Mouse (Mus musculus): ENCODE results near the gene Snx20. TPM values are rescaled to one million over a fixed set of nuclear protein-coding genes. Genes with fewer than 3 reads are reported as not detected.

Snx20 gene
- total RNA-seq, 4 experiments from 2014 or later: 0.21 to 0.52 TPM; not detected in 2

DNA sequence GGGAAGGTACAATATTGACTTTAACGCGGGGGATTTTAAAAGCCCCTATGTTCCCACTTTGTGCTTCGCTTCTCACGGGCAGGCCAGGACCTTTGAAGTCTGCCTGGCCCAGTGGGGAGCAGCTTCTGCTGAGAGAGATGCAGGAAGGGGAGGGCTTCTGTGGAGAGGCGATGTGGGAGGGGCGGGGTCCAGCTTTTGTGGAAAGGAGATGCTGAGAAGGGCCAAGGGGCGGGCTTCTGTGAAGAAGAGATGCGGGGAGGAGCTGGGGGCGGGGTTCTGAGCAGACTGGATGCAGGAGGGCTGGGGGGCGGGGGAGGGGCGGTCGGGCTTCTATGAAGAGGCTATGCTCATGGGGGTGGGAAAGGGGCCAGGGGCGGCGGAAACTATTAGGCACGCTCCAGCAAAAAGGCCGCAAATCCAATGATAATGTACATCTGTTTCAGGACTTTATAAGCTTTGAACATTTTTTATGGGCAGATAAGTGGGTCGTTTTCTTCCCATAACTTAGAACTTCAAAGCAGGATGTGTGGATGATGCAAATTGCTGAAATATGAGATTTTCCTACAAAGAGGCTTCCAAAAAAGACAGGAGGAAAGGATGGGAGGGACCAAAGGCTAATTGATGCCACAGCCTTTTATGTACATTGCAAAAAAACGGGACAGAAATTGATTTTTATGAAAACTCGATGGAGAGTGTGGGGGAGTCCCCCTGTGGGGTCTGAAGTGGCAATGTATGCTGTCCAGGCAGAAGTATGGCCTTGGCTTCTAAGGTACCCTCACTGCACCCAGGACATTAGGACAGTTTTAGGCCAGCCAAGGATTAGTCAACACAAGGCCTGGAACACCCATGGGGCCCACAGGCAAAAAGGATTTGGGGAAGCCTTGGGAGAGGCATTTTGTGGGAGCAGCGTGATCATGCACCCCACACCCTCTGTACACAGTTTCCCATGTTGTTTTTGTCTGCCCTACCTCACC is 31.6 kb downstream of the Snx20 start:
- DNase-seq (ENCODE audit: low spot score in 2 of 2): peak in 1 of 2 experiments; percentile 32

DNA sequence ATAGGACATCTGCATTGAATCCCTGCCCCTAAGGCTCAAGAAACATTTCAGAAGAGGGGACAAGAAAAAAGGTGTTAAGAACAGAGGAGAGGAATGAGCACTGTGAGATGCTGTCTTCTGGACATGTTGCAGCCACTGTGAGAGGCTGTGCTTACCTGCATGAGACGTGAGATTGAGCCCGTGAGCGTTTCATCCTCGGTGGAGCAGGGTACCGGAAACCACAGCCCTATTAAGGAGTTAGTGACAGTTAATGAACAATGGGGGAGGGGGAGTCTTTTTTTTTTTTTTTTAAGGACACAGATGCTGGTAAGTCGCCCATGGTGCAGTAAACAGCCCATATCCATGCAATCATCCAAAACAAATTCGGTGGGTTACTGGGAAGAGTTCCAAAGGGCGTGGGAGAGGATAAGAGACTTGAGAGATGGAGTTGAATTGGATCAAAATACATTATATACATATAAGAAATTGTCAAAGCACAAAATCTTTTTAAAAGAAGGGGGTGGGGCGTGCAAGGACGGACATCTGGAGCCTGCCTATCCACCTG is 32.4 kb downstream of the Snx20 start:
- DNase-seq (ENCODE audit: low spot score in 2 of 2): no peak

DNA sequence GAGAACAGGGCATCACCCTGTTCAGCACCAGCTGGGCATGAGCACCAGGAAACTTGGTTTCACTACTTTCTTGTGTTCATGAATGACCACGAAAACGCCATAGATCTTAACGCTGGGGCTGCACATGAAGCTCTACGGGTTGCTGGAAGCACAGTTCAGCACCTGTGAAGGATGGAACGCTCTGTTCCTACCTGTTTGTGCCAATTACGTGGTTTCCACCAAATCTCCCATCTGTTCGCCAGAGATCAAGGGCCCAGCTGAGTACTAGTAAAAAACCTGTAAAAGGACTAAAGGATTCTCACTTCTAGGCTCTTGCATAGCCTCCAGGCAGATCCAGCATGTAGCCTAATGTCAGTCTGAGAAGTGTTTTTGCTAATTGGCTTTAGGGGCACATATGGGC is 36.4 kb downstream of the Snx20 start:
- DNase-seq (ENCODE audit: low spot score in 2 of 2): no peak

DNA sequence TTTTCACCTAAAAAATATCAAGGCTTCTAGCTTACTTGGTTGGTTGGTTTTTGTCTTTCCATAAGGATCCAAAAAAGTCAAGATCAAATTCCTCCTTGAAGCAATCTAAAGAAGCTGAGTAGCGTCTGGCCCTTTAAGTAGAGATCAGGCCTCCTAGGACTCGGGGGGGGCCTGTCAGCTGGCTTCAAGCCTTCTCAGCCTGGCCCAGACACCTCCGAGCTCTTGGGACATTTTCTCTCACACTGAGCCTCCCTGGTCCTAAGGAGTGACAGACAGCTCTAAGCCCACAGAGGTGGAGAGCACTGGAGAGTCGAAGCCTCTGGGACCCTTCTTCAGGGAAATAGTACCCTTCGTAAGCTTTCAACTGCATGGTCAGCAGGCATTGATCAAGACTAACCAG is 37.4 kb downstream of the Snx20 start:
- no peak for DNase-seq (ENCODE audit: low spot score in 2 of 2)

DNA sequence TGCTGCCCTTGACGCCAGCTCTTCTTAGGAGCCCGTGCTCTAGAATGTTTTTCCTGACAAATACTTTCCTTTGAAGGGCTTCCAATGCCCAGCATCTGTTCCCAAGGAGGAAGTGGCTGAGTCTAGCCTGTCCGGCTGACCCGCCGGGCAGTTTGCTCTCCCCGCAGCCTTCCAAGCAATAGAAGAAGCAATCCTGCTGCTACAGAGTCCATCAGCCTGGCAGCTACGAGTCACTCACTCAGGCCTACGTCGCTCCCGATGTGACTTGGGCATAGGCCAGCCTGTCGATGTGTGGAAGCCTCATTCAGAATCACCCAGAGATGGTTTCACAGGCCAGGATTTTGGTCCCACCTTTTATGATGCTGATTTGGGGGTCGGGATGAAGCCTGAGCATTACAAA is 39.9 kb downstream of the Snx20 start:
- no peak for DNase-seq (ENCODE audit: low spot score in 2 of 2)

DNA sequence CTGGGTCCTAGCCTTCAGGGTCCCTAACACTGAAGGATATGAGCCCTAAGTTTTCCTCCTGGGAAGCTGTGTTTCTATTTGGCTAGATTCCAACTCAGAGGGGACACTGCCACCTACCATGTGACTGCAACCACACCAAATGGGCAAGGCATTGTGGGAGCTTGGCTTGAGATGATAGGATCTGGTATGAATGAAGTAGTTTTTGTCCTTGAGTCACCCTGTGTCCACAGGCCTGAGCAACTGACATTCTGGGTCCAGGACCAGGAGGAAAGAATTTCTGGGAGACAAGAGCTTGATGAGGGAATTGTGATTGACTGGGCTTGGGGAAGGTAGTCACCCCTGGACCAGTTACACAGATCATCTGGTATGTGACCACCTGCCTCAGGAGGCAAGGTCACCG is 42.0 kb downstream of the Snx20 start:
- no peak for DNase-seq (ENCODE audit: low spot score in 2 of 2)

DNA sequence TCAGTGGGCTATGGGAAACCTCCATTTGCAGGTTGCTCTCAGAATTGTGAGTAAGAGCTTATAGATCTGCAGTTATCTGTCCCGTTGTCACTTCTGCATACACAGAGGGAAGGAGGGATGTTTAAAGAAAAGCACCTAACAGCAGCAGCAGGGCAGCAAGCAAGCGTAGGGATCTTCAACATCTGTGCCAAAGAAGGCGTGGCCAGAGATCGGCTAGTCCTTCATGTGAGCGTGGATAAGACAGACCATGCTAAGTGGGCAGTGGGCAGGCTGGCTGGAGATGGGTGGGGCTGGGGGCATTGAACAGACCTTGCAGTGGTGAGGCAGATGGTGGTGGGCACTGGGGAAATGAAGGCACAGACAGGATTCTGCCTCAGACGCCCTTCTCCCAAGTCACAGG is 45.7 kb downstream of the Snx20 start:
- no peak for DNase-seq (ENCODE audit: low spot score in 2 of 2)

DNA sequence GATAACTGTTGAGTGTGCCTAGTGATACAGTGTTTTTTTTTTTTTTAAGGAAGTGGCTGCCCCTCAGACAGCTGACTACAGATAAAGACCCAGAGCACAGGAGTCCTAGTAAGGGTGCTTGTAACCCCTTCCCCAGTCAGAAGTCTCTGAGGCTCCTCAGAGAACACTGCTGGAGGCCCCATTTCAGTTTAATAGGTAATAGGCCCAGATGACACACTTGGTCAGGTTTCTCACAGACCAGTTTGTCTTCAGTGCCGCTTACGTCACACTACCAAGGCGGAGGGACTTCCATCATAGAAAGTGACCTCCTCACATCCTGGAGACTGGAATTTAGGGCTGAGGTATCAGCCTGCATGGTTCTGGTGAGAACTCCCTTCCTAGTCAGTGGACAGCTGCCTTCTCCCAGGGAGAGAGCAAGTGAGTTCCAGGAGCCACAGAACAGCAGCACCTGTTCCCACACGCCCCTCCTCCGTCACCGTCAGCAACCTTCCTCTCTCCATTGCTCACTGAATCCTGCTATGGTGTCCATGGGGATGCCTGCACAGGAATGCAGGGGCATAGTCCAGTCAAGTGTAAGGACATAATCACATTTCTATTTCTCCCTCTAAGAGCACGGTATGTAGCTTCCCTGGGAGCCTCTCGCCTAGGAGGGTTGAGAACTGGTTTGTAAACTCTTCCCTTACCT is 47.6 kb downstream of the Snx20 start:
- no peak for DNase-seq (ENCODE audit: low spot score in 2 of 2)

DNA sequence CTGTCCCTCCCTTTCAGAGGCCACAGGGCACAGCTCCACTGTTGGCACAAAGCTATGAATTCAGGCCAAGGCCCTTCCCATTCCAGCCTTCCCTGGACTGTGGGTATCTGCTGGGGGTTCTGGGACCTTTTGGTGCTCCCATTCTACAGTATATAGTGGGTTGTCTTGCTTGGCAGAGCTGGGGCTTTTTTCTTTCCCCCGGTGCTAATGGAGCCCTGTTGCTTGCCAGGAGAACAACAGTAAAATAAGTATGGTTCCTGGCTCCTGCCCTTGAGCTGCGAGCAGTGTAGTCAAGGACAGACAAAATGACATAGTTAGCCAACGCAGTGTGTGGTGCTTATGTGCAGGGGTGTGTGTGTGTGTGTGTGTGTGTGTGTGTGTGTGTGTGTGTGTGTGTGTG is 52.1 kb downstream of the Snx20 start:
- DNase-seq (ENCODE audit: low spot score in 2 of 2): no peak

DNA sequence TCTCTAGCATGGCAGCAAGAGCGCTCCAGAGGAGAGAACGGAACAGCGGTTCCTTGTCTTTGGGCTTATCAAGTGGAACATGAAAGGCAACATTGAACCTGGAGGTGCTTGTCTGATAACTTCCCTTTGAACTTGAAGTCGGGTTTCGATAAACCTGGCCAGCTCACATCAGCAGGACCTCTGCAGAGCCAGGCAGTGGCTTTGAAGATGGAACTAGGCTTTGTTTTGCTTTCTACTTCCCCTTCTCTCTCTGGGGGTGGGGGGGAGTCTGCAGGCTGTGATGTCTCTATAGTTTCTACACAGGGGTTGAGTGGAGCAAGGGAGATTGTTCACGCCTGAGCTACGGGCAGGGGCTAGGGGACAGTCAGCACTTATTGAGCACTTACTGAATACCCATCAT is 55.1 kb downstream of the Snx20 start:
- no peak for DNase-seq (ENCODE audit: low spot score in 2 of 2)

DNA sequence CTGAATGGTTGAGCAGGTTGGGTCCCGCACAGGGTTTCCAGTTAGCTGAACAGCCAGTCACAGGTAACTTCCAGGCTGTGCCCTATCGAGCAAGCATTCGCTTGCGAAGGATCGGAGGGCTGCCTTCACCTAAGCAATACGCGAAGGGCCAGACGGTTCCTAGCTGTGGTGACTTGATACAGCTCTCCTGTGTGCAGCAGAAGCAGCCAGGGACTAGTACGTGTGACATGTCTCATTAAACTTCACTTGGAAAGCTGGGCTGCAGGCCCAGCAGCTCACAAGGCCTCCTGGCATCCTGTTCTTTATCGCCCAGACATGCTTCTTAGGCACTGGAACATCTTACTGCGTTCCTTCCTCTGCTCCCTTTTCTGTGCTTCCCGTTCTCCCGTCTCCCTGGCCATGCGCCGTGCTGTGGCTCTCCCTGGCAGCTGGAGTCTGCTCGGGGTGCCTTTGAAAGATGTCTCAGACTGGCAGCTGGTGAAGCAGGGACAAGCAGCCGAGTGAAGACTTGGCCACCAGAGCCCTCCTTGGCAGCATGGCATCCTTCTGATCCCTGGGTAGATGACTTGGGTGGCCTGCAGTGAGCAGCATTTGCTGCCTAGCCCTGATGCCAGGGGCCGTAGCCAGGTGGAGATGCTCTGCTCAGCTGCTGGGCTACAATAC is 56.1 kb downstream of the Snx20 start:
- DNase-seq (ENCODE audit: low spot score in 2 of 2): no peak

DNA sequence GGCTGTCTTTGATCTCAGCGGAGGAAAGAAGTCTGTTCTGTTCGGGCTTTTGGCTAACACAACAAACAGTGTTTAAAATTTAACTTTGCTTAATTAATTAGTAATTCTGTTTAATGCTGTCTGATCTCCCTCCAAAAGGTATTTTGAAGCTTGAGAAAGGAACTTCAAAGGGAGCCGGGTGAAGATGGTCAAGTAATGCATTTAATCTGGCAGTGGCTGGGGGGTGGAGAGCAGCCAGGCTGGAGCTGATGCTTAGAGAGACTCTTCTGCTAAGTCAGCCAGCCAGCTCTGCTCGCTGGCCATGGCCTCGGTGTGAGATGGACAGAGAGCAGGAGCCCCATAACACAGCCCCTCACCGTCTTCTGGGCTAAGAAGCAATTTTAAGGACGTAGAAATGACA is 56.7 kb downstream of the Snx20 start:
- DNase-seq (ENCODE audit: low spot score in 2 of 2): no peak

DNA sequence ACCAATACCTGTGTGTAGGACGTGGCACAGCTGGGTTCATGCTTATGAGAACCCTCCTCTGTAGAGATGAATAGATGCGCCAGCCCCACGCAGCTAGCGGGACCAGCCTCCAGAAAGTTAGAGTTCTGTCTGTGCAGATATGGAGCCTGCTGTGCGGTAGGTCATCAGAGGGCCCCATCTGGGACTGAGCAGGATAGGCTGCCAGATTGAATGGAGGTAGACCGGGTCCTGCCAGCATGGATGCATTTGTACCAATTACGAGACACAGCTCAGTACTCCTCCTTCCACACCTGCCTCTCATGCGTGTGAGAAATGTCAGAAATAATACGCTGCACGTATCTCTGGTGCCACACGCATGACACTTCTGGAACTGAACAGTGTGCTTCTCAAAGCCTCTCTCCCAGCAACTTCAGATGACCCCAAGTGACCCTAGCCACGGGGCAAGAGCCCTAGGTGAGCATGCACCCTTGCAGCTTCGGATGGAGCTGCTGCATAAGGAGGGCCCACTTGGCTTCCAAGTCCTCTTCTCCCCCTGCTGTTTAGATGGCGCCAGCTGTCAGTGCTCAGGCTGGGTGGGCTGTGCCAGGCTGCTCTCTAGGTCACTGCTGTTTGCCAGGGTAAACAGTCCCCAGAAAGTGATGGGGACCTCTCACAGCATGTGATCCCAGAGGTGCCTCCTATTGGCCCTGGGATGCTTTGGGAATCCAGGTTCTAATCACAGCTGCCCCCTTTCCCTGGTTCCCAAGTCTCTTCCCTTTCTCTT is 57.3 kb downstream of the Snx20 start:
- DNase-seq (ENCODE audit: low spot score in 2 of 2): no peak

DNA sequence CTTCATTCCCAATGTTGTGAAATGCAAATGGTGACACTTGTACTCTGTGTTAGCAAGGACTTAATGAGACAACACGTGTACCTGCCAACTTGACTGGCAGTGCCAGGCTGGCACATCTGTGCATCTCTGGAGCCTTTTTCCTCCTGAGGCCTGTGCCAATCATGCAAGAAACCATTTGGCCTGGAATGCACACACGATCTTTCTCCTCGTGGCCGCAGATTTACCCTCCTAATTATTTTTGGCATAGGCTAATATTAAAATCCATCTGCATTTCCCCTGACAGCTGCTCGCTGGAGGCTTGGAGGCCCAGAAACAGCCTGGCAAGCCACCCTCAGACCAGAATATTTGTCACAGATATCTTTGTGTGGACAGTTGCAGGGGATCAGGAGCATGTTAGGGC is 58.3 kb downstream of the Snx20 start:
- no peak for DNase-seq (ENCODE audit: low spot score in 2 of 2)

Other genes with a start within 250 kb of the Snx20 start
- gene Nkd1, start 114.8 kb downstream of the Snx20 start, total RNA-seq (2022): 1 to 10 TPM in 3 of 4 experiments, under 1 TPM in 1; 0.97 to 1.5 (median 1.4) TPM
- under 1 TPM; 0.13 to 0.29 (median 0.20) TPM for gene Nod2, start 11.2 kb upstream of the Snx20 start, total RNA-seq (2022)
- gene Cyld, start 60.9 kb upstream of the Snx20 start, total RNA-seq (2022): 10 to 100 TPM; 19.6 to 25.1 (median 24.0) TPM